Mouse (Mus musculus): ENCODE results near the gene Prss57.

GRCm38 (mm10) chr10:79756660-79757059 is 34.1 kb downstream of the Prss57 start:
- TF ChIP-seq CTCF (IDR thresholded peaks at IDR 0.05; ENCODE audit: low read depth) (no peak), EP300 (IDR thresholded peaks at IDR 0.05; ENCODE audit: low read depth) (no peak)
